10 mouse cellular contexts compared by ENCODE assay signal in the genomic region with DNA sequence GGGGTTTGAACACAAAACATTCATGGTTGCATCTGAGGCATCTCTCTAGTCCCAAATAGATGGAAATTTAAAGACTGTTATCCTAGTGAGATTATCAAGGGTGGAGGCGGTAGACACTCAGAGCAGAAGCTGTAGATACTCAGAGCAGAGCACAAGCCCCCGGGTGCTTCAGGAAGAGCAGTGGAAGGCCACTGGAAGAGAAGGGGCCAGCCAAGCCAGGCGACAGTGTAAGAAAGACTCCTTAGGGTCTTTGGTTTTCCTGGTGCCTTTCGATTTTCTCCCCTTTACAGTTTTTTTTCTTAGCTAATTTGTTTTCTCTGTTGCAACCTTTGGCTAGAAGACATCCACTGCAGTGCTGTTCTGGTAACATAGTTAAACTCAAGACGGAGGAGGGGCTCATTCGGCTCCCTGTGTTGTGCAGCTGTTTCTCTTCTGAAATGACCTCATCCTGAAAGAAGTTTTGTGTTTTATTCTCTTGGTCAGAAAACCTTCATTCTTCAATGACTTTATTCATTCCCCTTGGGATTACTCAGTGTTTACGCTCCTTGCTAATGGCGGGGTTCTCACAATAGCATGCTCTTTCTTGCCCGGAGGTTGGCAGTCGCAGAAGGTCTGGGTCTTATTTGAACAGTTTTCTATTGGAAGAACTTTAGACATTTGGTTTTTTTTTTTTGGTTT.
DNase-seq lines count a peak whose midpoint lies in the region; ATAC-seq and TF ChIP-seq lines count a peak whose summit lies in the region.
"Had no signal": no experiment of that assay in that cellular context is flagged by ENCODE, and none has a peak within 500 bp of the region (broad histone marks: within the 10 kb centered on the region; RNA-seq: fewer than 3 reads in every experiment).

No protein-coding gene starts in this region.

- no peaks in the 10 kb centered on the region for H3K27me3 ChIP-seq in lung, postnatal 0 days (replicated peaks; ENCODE audit: insufficient read depth, low read length)
- no peaks in the 10 kb centered on the region for H3K27me3 ChIP-seq in forebrain, embryonic 10.5 days (ENCODE audit: poor library complexity, severe bottlenecking)
- no peaks in the 10 kb centered on the region for H3K27me3 ChIP-seq in hindbrain, embryonic 14.5 days (ENCODE audit: control insufficient read depth, insufficient read depth, low read length)
- H3K27me3 ChIP-seq in stomach, embryonic 15.5 days (replicated peaks) = no peaks in the 10 kb centered on the region

- H3K27ac ChIP-seq in lung, postnatal 0 days (ENCODE audit: low read length) = no peak overlapping the region
- peak overlapping the region; percentile 75 for H3K27ac ChIP-seq in forebrain, embryonic 10.5 days
- H3K27ac ChIP-seq in hindbrain, embryonic 14.5 days = no peak overlapping the region
- H3K27ac ChIP-seq in stomach, embryonic 15.5 days = peak overlapping the region; percentile 76; the same call in 1 of the 2 replicates
- H3K27ac ChIP-seq: liver, embryonic 14.5 days had no signal

- no peak for TF ChIP-seq POLR2A in lung, adult 2 months (IDR thresholded peaks at IDR 0.05; ENCODE audit: borderline replicate concordance, extremely low read depth, low read depth, low read length)

- H3K9ac ChIP-seq in lung, postnatal 0 days (replicated peaks; ENCODE audit: low read depth) = no peak overlapping the region
- no peak overlapping the region for H3K9ac ChIP-seq in hindbrain, embryonic 14.5 days
- no peak overlapping the region for H3K9ac ChIP-seq in stomach, embryonic 15.5 days
- H3K9ac ChIP-seq: liver, embryonic 14.5 days had no signal

- no peak overlapping the region for H3K4me2 ChIP-seq in lung, postnatal 0 days (replicated peaks; ENCODE audit: low read depth, low read length)
- no peak overlapping the region for H3K4me2 ChIP-seq in hindbrain, embryonic 14.5 days (replicated peaks)
- H3K4me2 ChIP-seq in stomach, embryonic 15.5 days = no peak overlapping the region

- 41% methylated on average over 10 of the region's 10 CpGs for WGBS in lung, postnatal 0 days
- WGBS in lung, adult 2 months = 55% methylated on average over 10 of the region's 10 CpGs
- 47% methylated on average over 10 of the region's 10 CpGs for WGBS in forebrain, embryonic 10.5 days
- WGBS in hindbrain, embryonic 14.5 days = 35% methylated on average over 10 of the region's 10 CpGs
- 39% methylated on average over 10 of the region's 10 CpGs for WGBS in stomach, embryonic 15.5 days

- peak; percentile 75 for ATAC-seq in lung, postnatal 0 days
- peak; percentile 51; the same call in 1 of the 2 replicates for ATAC-seq in hindbrain, embryonic 14.5 days (ENCODE audit: low FRiP score)
- peak; percentile 73; the same call in 1 of the 2 replicates for ATAC-seq in stomach, embryonic 15.5 days (ENCODE audit: insufficient read depth, low FRiP score, low read depth)

- no peaks in the 10 kb centered on the region for H3K4me1 ChIP-seq in lung, postnatal 0 days (ENCODE audit: insufficient read depth, low read depth, low read length)
- no peaks in the 10 kb centered on the region for H3K4me1 ChIP-seq in lung, adult 2 months (ENCODE audit: control insufficient read depth, insufficient read depth, low read length)
- H3K4me1 ChIP-seq in forebrain, embryonic 10.5 days = peaks cover 20% of the 10 kb centered on the region; the same call in 1 of the 2 replicates
- H3K4me1 ChIP-seq in hindbrain, embryonic 14.5 days (replicated peaks; ENCODE audit: control insufficient read depth, insufficient read depth, low read length) = no peaks in the 10 kb centered on the region
- no peaks in the 10 kb centered on the region for H3K4me1 ChIP-seq in stomach, embryonic 15.5 days

- H3K36me3 ChIP-seq in lung, postnatal 0 days (ENCODE audit: insufficient read depth, low read length) = no peaks in the 10 kb centered on the region
- 0 out of 2 replicates have a peak, but pooled peaks cover 2% of the 10 kb centered on the region for H3K36me3 ChIP-seq in forebrain, embryonic 10.5 days (replicated peaks)
- H3K36me3 ChIP-seq in hindbrain, embryonic 14.5 days (replicated peaks; ENCODE audit: control insufficient read depth, insufficient read depth) = no peaks in the 10 kb centered on the region; the same call in 1 of the 2 replicates
- H3K36me3 ChIP-seq in stomach, embryonic 15.5 days = no peaks in the 10 kb centered on the region

- no peak for TF ChIP-seq EP300 in lung, postnatal 0 days (IDR thresholded peaks at IDR 0.05)

- H3K9me3 ChIP-seq in lung, postnatal 0 days (ENCODE audit: low read length) = no peaks in the 10 kb centered on the region
- no peaks in the 10 kb centered on the region for H3K9me3 ChIP-seq in forebrain, embryonic 10.5 days
- no peaks in the 10 kb centered on the region for H3K9me3 ChIP-seq in hindbrain, embryonic 14.5 days (ENCODE audit: control insufficient read depth, low read length)
- H3K9me3 ChIP-seq in stomach, embryonic 15.5 days = no peaks in the 10 kb centered on the region

- H3K4me3 ChIP-seq in lung, postnatal 0 days (ENCODE audit: low read depth, low read length) = no peak overlapping the region
- H3K4me3 ChIP-seq in lung, adult 2 months (replicated peaks; ENCODE audit: extremely low read depth, low read depth, low read length) = no peak overlapping the region
- H3K4me3 ChIP-seq in forebrain, embryonic 10.5 days = no peak overlapping the region
- H3K4me3 ChIP-seq in hindbrain, embryonic 14.5 days (replicated peaks; ENCODE audit: low read length) = no peak overlapping the region
- H3K4me3 ChIP-seq in stomach, embryonic 15.5 days (replicated peaks) = no peak overlapping the region

- TF ChIP-seq CTCF in lung, postnatal 0 days (IDR thresholded peaks at IDR 0.05) = no peak
- TF ChIP-seq CTCF in lung, adult 2 months (IDR thresholded peaks at IDR 0.05; ENCODE audit: insufficient read depth, low read length) = no peak

- DNase-seq in lung, postnatal 0 days (ENCODE audit: low spot score) = peak; percentile 73
- DNase-seq in lung, adult 2 months = no peak
- no peak for DNase-seq in forebrain, embryonic 10.5 days (ENCODE audit: extremely low spot score, low spot score)
- DNase-seq in hindbrain, embryonic 14.5 days (ENCODE audit: low spot score) = peak; percentile 36
- no peak for DNase-seq in thymus, postnatal 10 days (ENCODE audit: low spot score in 2 of 2)
- DNase-seq in urinary bladder, postnatal 14 days (ENCODE audit: low spot score) = no peak
- DNase-seq: adrenal gland, adult 2 months; right cerebral cortex, postnatal 4 days had no signal

Comparison
In these comparisons a context has a peak if more than half of its experiments do, and no peak if none do; other contexts are left out.
1. DNase-seq: peak in lung, postnatal 0 days (single experiment) and hindbrain, embryonic 14.5 days (single experiment); none in lung, adult 2 months (single experiment), forebrain, embryonic 10.5 days (single experiment), thymus, postnatal 10 days (0 of 2) and urinary bladder, postnatal 14 days (single experiment).
2. H3K27ac ChIP-seq: peak in forebrain, embryonic 10.5 days (single experiment) and stomach, embryonic 15.5 days (single experiment); none in lung, postnatal 0 days (single experiment) and hindbrain, embryonic 14.5 days (single experiment).
3. Peak in every context shown above with its lines, with median percentiles within 50 percentile points of each other: ATAC-seq.